Mouse (Mus musculus): ENCODE data around the gene Ctnnbip1. TPM values are rescaled to one million over a fixed set of nuclear protein-coding genes. Genes with fewer than 3 reads are reported as not detected.

Gene Ctnnbip1
- total RNA-seq, 2 experiments from 2014 or later = 19.0 to 21.4 TPM

DNA sequence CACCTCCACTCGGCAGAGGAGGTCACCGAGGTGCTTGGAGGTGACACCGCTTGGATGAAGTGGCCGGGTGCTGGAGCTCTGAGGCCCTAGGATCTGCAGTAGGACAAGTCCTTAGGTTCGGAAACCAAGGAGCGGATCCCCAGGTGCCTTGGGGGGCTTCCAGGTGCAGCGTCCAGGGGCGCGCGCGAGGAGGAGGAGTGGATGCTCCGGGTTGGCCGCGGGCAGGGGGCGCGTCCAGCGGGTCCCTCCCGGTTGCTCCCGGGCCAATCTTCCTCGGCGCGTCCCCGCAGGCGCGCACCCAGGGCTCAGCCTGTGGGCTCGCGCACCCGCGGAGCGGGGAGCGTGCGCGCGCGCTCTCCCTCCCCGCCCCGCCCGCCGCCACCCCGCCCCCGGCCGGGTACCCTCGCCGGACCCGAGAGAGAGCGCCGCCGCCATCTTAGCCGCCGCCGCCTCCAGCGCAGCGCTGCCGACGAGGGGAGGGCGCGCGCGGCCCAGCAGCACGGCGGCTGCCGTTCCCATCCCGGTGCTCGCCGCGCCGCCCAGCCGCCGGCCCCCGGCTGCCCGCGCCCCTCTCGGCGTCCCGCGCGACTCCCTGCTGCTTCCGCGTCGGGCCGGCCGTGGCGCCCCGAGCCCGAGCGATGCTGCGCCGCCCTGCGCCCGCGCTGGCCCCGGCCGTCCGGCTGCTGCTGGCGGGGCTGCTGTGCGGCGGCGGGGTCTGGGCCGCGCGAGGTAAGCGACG is 68.2 kb downstream of the Ctnnbip1 start, which contains the start of gene Clstn1:
TSS of gene Clstn1 (plus strand) at position 425 of the 739 bp plus-strand sequence.
- Histone ChIP-seq H3K27ac (peak within 1 kb of the TSS; percentile 75), H3K4me3 (peak within 1 kb of the TSS; percentile 89)
- TF ChIP-seq CTCF (IDR thresholded peaks at IDR 0.05) = no peak
- DNase-seq = peak; percentile 79
- intact Hi-C loops (cut with DNase I) = no loop called here

DNA sequence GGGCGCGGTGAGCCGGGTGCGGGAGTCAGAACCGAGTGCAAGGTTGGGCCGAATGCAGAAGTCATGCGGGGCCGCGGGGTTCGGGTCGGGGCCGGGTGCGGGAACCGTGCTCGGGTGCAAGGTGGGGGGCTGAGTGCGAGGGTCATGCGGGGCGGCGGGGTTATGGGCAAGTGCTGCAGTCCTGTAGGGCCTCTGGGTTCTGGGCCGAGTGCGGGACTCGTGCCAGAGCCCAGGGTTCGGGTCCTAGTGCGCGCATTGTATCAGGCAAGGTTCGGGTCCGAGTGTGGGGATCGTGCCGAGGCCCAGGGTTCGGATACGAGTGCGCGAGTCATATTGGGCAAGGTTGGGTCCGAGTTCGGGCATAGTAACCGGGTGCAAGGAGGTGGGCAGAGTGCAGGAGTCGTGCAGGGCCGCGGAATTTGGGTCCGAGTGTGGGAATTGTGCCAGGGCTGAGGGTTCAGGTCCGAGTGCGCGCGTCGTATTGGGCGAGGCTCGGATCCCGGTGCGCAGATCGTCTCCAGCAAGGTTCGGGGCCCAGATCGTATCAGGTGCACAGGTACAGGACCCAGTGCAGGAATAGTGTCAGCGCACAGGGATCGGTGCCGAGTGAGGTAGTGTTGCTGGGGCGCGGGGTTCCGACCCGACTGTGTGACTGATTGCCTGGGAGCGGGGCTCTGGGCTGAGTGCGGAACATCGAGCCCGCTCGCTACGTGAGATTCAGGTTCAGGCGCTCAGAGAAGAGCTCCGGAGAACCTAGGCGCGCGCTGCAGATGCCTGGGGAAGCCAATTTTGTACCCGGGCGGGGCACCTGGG is 69.0 kb downstream of the Ctnnbip1 start:
- intact Hi-C loops (cut with DNase I) = no loop called here
- no peak for TF ChIP-seq CTCF (IDR thresholded peaks at IDR 0.05)
- H3K4me3 ChIP-seq = peak overlapping the region; percentile 89
- peak overlapping the region; percentile 73 for H3K27ac ChIP-seq
- peak; percentile 57 for DNase-seq

DNA sequence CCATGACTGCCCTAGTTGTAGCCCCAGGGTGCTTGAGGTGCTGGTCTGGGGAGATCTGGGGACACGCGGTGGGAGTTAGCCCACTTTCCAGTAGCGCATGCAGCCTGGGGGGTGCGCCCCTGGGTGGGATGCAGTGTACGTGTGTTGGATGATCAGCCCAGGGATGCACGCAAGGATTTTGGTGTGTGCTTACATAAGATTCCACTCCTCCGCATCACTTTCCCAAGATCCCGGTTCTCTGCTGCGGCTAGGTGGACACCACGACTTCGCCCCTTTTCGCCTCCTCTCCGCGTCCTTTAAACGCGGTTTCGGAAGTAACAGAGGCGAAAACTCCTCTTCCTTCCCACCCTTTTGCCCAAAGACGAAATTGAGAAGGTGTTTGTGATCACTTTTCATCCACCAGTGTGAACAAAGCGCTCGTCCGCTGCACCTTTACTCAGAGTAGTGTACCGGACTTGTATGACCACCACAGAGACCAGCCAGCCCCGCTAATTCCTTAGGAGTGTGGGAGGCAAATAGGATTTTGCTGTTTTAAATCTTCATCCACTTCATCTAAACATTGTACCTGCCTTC is 69.6 kb downstream of the Ctnnbip1 start:
- peak overlapping the region; percentile 73 for H3K27ac ChIP-seq
- TF ChIP-seq CTCF (IDR thresholded peaks at IDR 0.05) = no peak
- peak overlapping the region; percentile 89 for H3K4me3 ChIP-seq
- DNase-seq = no peak
- intact Hi-C loops (cut with DNase I) = no loop called here

DNA sequence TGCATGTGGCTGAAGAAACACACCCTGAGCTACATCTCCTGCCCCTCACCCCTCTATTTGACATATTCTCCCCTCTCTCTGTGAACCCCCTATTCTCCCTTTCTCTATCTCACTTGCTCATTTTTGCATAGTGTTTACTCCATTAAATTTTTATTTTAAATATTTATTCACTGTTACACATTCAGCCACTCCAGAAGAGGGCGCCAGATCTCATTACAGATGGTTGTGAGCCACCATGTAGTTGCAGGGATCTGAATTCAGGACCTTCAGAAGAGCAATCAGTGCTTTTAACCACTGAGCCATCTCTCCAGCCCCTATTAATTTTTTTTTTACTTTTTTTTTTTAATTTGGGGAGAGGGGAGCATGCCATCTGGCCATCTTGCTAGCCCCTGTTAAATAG is 72.2 kb downstream of the Ctnnbip1 start:
- intact Hi-C loops (cut with DNase I) = loop anchor here (5.0 kb wide), 1 partner anchor 43 kb away; no protein-coding TSS in a partner anchor
- no peak for DNase-seq
- peak; percentile 48 for TF ChIP-seq CTCF (IDR thresholded peaks at IDR 0.05)
- Histone ChIP-seq H3K4me3 (no peak overlapping the region), H3K27ac (no peak overlapping the region)

DNA sequence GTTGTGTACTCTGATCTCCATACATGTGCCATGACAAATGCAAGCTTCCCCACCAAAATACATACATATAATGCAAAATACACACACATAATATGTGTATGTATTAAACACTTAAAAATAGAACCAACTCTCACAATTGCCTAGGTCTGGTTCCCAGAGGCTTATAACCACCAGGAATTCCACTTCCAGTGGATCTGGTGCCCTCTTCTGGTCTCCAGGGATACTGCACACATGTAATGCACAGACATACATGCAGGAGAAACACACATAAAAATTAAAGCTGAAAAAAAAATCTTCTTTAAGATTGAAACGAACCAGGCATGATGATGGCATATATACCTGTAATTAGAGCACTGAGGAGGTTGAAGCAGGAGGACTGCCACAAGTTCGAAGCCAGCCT is 73.5 kb downstream of the Ctnnbip1 start:
- peak; percentile 45; the same call in 1 of the 2 replicates for TF ChIP-seq CTCF (IDR thresholded peaks at IDR 0.05)
- no peak overlapping the region for H3K27ac ChIP-seq
- intact Hi-C loops (cut with DNase I) = loop anchor here (5.0 kb wide), 1 partner anchor 44 kb away; no protein-coding TSS in a partner anchor
- no peak for DNase-seq
- no peak overlapping the region for H3K4me3 ChIP-seq

DNA sequence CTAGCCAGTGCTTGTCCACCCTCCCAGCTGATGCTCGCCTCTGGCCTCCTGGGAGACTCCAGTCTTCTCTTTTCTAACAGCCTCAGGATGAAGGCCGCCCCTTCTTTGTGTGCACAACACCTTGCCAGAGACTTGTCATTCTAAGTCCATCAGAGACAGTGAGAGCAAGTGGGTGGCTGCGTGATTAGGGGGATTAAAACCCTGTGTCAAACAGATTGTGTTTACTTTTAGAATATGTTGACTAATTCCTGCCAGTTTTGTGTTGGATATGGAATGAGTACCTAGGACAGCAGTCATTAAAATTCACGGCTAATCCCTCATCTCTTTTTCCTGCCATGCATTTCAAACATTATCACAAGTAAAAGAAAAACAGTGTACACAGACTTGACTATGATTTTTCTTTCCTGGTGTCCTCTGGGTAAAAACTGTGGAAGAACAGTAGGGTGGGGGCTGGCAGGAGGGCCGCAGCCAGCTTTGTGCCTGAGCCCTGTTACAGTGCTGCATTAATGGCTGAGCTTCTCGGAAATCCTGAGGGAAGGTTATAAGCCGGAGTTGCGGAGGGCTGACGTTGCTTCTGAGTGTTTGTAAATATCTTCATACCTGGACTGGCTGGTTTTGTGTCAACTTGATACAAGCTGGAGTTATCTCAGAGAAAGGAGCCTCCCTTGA is 77.0 kb downstream of the Ctnnbip1 start:
- intact Hi-C loops (cut with DNase I) = loop anchor here (5.0 kb wide), 1 partner anchor 48 kb away; no protein-coding TSS in a partner anchor
- no peak for TF ChIP-seq CTCF (IDR thresholded peaks at IDR 0.05)
- Histone ChIP-seq H3K4me3 (no peak overlapping the region), H3K27ac (no peak overlapping the region)
- DNase-seq = no peak

DNA sequence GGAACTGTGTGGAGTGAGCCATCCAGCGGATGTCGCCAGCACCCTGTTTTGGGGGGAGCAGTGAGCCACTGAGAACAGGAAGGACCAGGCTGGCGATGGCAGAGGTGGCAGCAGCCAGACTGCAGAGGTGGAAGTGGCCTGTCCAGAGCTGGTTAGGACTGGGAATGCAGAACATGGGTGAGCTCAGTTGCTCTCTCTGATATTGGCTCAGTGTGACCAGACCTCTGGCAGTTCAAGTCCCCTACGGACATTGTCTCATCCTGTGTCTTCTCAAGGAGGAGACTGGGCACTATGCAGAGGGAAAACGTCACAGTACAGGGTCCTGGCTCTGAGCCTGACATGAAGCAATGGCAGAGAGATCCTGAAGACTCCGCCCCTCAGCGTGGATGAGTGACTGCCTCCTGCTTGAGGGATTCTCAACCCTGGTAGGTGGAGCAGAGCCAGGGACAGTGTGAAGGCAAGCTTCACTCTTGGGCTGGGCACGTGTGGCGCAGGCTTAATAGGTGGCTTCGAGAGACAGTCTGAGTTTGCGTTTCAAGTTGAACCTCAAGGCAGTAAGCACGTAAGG is 79.7 kb downstream of the Ctnnbip1 start:
- H3K4me3 ChIP-seq = no peak overlapping the region
- intact Hi-C loops (cut with DNase I) = no loop called here
- DNase-seq = peak; percentile 49
- H3K27ac ChIP-seq = no peak overlapping the region
- no peak for TF ChIP-seq CTCF (IDR thresholded peaks at IDR 0.05)

DNA sequence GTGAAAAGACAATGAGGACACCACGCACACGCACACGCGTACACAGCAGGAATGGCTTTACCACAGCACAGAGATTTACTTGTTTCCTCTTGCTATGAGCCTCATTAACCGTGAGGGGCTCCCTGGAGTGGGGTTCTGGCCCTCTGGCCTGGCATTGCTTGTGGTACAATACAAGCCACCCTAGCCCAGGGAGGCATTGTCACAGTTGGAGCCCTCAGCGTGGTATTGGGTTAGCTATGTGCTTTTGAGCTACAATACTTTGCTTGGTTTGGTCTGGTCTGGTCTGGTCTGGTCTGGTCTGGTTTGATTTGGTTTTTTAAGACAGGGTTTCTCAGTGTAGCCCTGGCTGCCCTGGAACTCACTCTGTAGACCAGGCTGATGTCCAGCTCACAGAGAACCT is 81.5 kb downstream of the Ctnnbip1 start:
- DNase-seq = no peak
- no peak for TF ChIP-seq CTCF (IDR thresholded peaks at IDR 0.05)
- H3K4me3 ChIP-seq = no peak overlapping the region
- intact Hi-C loops (cut with DNase I) = no loop called here
- H3K27ac ChIP-seq = no peak overlapping the region

DNA sequence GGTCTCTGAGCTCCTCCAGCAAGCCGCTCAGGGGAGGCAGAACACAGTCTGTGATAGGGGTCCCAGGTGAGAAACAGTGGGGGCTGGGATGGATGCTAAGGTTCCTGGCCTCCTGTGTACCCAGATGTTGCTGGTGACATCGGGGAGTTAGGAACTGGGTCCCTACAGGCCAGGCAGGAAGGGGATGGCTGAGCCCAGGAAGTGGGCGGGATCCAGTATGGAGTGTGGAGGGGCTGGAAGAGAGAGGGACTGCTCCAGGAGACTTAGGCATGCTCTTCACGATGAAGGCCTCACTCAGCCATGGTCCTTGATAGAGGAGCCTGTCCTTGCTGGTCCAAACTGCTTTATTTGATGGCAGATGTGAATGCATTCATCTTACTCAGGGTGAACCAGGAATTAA is 82.1 kb downstream of the Ctnnbip1 start:
- intact Hi-C loops (cut with DNase I) = no loop called here
- H3K4me3 ChIP-seq = no peak overlapping the region
- no peak for DNase-seq
- no peak overlapping the region for H3K27ac ChIP-seq
- TF ChIP-seq CTCF (IDR thresholded peaks at IDR 0.05) = no peak

DNA sequence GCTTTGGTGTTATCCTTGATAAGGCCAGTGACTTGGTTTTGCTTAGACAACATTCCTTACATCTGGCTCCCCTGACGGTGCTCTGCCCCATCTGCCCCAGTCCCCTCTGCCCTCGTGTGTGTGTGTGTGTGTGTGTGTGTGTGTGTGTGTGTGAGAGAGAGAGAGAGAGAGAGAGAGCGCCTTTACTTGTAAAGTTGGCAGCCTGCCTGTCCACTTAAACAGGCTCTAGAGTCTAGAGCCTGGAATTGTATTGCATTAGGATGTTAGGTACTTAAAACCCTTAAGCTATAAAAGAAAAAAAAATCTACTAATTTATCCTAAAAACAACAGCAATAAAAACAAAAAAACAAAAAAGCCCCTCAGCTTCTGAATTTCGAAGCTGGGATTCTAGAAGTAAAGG is 83.4 kb downstream of the Ctnnbip1 start:
- DNase-seq = no peak
- Histone ChIP-seq H3K27ac (no peak overlapping the region), H3K4me3 (no peak overlapping the region)
- intact Hi-C loops (cut with DNase I) = no loop called here
- no peak for TF ChIP-seq CTCF (IDR thresholded peaks at IDR 0.05)

DNA sequence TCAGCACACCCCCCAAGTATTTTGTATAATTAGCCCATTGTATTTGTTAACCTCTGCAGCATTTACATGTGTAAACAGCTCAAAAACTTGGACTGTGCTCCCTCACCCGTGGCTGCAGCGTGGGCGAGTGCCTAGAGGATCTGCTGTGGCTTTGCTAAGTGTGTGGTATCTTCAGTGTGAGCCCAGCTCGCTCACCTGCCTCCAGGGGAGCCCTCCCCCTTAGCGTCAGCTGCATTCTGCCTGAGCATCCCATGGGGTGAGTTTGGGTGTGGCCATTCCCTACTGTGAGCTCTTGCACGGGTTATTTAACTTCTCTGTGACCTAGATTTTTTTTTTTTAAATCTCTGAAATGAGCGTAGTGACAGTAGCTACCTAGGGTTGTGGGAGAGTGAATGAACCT is 84.2 kb downstream of the Ctnnbip1 start:
- H3K27ac ChIP-seq = no peak overlapping the region
- no peak for DNase-seq
- H3K4me3 ChIP-seq = no peak overlapping the region
- intact Hi-C loops (cut with DNase I) = no loop called here
- no peak for TF ChIP-seq CTCF (IDR thresholded peaks at IDR 0.05)

DNA sequence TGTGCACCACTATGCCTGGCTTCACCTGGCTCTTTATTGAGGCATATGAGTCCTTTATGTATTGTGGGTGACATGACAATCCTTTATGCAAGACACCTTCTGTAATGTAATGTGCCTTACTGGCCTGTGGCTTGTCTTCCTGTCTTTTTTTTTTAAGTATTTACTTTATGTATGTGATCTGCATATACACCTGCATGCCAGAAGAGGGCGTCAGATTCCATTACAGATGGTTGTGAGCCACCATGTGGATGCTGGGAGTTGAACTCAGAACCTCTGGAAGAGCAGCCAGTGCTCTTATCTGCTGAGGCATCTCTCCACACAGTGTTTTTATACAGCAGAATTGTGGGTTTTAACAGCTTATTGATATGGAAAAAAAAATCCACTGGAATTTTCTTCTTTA is 85.8 kb downstream of the Ctnnbip1 start:
- H3K4me3 ChIP-seq = no peak overlapping the region
- no peak overlapping the region for H3K27ac ChIP-seq
- intact Hi-C loops (cut with DNase I) = no loop called here
- no peak for TF ChIP-seq CTCF (IDR thresholded peaks at IDR 0.05)
- DNase-seq = no peak
